Mouse (Mus musculus) hindbrain, embryonic 14.5 days (tissue): ENCODE measurements around the gene Actn1. TPM values are rescaled to one million over a fixed set of nuclear protein-coding genes. Genes with fewer than 3 reads are reported as not detected.

Experiments used
- ATAC-seq: fragments of 200-750 bp; cut with Nextera tagmentation; 2 replicates; pipeline ENCODE4 v1.8.0; 2017; ENCODE audit warnings: moderate number of reproducible peaks, mild to moderate bottlenecking, moderate TSS enrichment, moderate library complexity; ENCODE audit not compliant: low FRiP score
- DNase-seq: peaks from one replicate; pipeline ENCODE4 v3.0.0-alpha.2; 2015; ENCODE audit warnings: low spot score
- H3K27ac ChIP-seq: fragments of 300-500 bp; sonication (generic); 2 replicates; pipeline ENCODE4 v1.5.1; 2014; ENCODE audit warnings: mild to moderate bottlenecking, moderate library complexity
- H3K27me3 ChIP-seq: fragments of 300-500 bp; sonication (generic); 2 replicates; pipeline ENCODE4 v1.6.1; 2014; ENCODE audit warnings: mild to moderate bottlenecking, low read length, mixed read lengths; ENCODE audit not compliant: control insufficient read depth, insufficient read depth
- H3K36me3 ChIP-seq: fragments of 300-500 bp; sonication (generic); replicated peaks from 2 replicates; pipeline ENCODE4 v1.6.1; 2014; ENCODE audit not compliant: control insufficient read depth, insufficient read depth
- H3K4me1 ChIP-seq: fragments of 300-500 bp; sonication (generic); replicated peaks from 2 replicates; pipeline ENCODE4 v1.6.1; 2014; ENCODE audit warnings: antibody characterized with exemption, low read length, mixed read lengths; ENCODE audit not compliant: control insufficient read depth, insufficient read depth
- H3K4me2 ChIP-seq: fragments of 300-500 bp; sonication (generic); replicated peaks from 2 replicates; pipeline ENCODE4 v1.6.1; 2014; ENCODE audit warnings: mild to moderate bottlenecking, moderate library complexity
- H3K4me3 ChIP-seq: fragments of 300-500 bp; sonication (generic); replicated peaks from 2 replicates; pipeline ENCODE4 v1.5.1; 2014; ENCODE audit warnings: mild to moderate bottlenecking, low read length
- H3K9ac ChIP-seq: fragments of 300-500 bp; sonication (generic); 2 replicates; pipeline ENCODE4 v1.6.1; 2014
- H3K9me3 ChIP-seq: fragments of 300-500 bp; sonication (generic); 2 replicates; pipeline ENCODE4 v1.6.1; 2016; ENCODE audit warnings: low read length; ENCODE audit not compliant: control insufficient read depth
- WGBS: fragments of 180-500 bp; shearing (Covaris S2); extraction: QIAGEN DNeasy Blood & Tissue Kit; methylation state at CpG from one replicate; pipeline ENCODE4 v1.1.7; 2014; 5-methylcytosine and 5-hydroxymethylcytosine counted together
- polyA plus RNA-seq: library from polyadenylated mRNA; unstranded; fragments of >200 nt; fragmentation: Nextera tagmentation; extraction: Ambion mirVana; gene quantifications from 2 replicates; pipeline ENCODE4 v1.2.1, GENCODE M21; 2014

Actn1 gene
- polyA plus RNA-seq, 1 experiment from 2014 or later = 9.9 TPM

DNA sequence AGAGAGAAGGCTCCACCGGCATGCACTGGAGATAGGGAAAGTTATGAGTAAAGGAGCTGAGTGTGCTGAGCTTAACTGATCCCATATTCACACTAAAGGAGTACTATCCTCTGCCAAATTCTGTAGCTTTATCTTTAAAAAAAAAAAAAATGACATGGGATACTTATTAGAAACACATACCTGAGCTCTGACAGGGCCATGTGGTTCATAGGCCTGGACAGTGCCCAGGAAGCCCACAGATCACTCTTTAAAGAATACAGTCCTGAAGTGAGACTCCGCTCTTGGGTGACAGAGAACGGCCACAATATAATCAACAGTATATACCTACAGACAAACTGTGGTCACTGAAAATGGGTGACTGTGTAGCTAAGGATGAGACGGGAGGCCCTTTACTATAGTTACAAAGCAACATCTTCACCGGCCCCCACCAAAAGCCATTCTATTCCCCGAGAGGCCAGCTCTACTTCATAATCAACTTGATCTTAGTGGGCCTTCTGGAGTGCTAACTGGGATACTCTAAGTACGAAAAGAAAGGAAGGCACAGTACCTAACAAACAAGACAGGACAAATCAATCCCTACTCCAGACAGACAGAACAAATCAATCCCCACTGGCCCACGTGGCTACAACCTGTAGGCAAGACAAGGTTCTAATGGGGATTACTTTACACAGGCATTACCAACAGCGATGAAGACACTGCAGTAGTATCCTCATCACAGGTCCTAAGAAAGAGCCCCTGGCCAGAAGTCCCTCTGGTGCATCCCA is 27.9 kb downstream of the Actn1 start:
- H3K9ac ChIP-seq = no peak overlapping the region
- 91% methylated on average over 9 of the region's 9 CpGs for WGBS
- peaks cover 23% of the 10 kb centered on the region for H3K4me1 ChIP-seq
- 0 out of 2 replicates have a peak, but pooled peaks cover 8% of the 10 kb centered on the region for H3K9me3 ChIP-seq
- no peak for DNase-seq
- no peak overlapping the region for H3K4me2 ChIP-seq
- no peaks in the 10 kb centered on the region for H3K36me3 ChIP-seq
- no peak overlapping the region for H3K4me3 ChIP-seq
- H3K27me3 ChIP-seq = no peaks in the 10 kb centered on the region
- H3K27ac ChIP-seq = no peak overlapping the region
- ATAC-seq = no peak

DNA sequence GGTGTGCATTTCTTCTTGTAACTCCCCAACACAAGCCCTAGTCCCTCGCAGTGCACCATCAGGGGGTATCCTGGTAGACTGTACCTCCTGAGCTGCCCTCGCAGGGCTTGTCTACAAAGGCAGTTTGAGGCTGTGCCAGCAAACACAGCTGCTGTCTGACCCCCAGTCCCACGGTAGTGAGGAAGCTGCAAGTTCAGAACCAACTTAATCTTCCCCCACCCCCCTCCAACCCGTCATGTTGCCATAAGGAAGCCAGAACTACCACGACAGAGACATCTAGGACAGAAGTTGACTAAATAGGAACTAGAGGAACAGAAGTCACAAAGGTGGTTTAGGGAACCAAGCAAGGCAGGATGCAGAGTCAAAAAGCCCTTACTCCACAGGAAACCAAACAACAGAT is 28.9 kb downstream of the Actn1 start:
- H3K4me2 ChIP-seq = no peak overlapping the region
- 0 out of 2 replicates have a peak, but pooled peaks cover 8% of the 10 kb centered on the region for H3K9me3 ChIP-seq
- no peaks in the 10 kb centered on the region for H3K36me3 ChIP-seq
- H3K27ac ChIP-seq = peak overlapping the region; percentile 9; the same call in 1 of the 2 replicates
- H3K4me3 ChIP-seq = no peak overlapping the region
- no peak overlapping the region for H3K9ac ChIP-seq
- ATAC-seq (no peak), DNase-seq (no peak)
- no peaks in the 10 kb centered on the region for H3K27me3 ChIP-seq
- WGBS = 37% methylated on average over 5 of the region's 5 CpGs
- H3K4me1 ChIP-seq = peaks cover 23% of the 10 kb centered on the region

DNA sequence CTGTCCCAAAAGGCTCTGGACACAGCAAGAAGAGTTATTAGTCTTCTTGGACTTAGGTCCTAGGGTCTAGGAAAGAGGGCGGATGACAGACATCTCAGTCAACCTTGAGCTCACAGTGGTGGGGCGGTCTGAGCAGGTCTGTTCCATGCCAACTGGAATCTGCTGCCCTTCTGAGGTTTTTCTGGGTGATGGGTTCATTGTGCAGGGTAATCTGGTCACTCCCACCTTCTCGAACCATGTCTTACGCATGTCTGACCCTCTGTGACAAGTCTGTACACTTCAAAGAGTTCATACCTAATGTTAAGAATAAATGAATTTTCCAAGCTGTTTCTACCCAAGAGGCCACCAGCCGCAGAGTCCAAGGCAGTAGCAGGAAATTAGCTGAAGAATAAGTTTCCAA is 29.3 kb downstream of the Actn1 start:
- peaks cover 23% of the 10 kb centered on the region for H3K4me1 ChIP-seq

DNA sequence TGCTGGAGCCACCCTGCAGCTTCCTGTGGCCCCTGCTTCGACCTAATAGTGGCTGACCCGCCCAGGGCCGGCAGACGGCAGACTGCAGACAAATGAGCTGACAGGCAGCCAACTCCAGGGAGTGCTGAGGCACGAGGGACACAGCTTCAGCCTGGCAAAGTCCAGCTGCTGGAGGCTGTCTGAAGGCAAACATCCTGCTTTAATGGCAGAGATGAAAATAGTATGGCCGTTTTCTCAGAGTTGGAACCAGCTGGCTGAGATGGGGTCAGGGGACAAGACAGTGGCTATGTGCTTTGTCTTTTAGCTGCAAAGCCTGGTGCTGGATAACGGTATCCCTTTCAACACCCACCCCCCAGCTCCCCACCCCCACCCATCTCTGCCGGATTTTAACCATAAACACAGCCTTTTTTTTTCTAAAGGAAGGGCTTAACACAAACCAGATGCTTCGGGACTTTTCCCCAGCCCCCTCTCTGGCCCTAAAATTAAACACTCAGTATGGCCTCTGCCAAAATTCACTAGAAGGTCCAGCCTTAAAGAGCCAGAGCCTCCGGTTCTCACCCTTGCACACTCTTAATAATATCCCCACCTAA is 30.0 kb downstream of the Actn1 start:
- DNase-seq = peak; percentile 64
- peak; percentile 60; the same call in 1 of the 2 replicates for ATAC-seq
- Histone ChIP-seq H3K4me1 (peaks cover 23% of the 10 kb centered on the region), H3K27me3 (no peaks in the 10 kb centered on the region), H3K36me3 (no peaks in the 10 kb centered on the region), H3K9ac (no peak overlapping the region), H3K4me3 (no peak overlapping the region), H3K9me3 (0 out of 2 replicates have a peak, but pooled peaks cover 8% of the 10 kb centered on the region), H3K4me2 (peak overlapping the region; percentile 1; the same call in 1 of the 2 replicates), H3K27ac (peak overlapping the region; percentile 21; the same call in 1 of the 2 replicates)
- WGBS = 7% methylated on average over 10 of the region's 10 CpGs

More for the DNA sequence above, 29.3 kb downstream of the Actn1 start:
- DNase-seq (no peak), ATAC-seq (no peak)
- no peak overlapping the region for H3K4me3 ChIP-seq
- peak overlapping the region; percentile 21; the same call in 1 of the 2 replicates for H3K27ac ChIP-seq
- no peak overlapping the region for H3K9ac ChIP-seq
- peak overlapping the region; percentile 1; the same call in 1 of the 2 replicates for H3K4me2 ChIP-seq
- H3K27me3 ChIP-seq = no peaks in the 10 kb centered on the region
- no peaks in the 10 kb centered on the region for H3K36me3 ChIP-seq
- H3K9me3 ChIP-seq = 0 out of 2 replicates have a peak, but pooled peaks cover 8% of the 10 kb centered on the region
- WGBS = 64% methylated on average over 5 of the region's 5 CpGs

DNA sequence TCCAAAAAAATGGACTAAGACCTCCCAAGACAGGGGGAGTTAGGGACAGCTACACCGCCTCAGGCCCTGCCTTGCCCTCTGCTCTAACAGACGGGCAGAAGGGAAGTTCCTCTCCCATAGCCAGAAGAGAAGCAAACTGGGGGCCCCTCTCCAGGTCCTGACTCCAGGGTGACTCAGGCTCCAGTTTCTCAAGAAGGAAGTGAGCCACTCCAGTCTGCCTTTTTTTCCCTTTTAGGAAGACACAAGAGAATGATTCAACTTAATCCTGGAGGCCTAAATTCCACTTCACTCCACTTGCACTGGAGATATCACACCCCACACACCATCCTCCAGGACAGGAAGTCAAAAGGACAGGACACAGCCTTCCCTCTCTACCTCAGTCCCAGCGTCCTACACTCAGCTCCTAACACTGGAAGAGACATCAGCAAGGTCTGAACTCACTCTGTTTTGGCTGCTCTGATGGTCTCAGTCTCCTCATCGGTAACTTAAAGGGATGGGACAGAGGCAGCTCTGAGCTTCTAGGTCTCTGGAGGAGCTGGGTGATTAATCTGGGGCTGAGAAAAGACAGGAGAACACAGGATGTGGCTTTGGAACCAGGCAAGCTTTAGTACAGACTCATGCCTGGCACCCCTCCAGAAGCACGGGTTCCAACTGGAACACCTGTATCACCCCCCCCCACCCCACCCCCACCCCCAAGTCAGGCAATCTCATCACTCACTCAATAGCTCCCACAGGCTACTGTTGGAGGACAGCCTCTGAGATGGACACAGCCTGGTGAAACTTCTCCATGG is 31.0 kb downstream of the Actn1 start:
- ATAC-seq (no peak), DNase-seq (no peak)
- H3K4me3 ChIP-seq = no peak overlapping the region
- H3K36me3 ChIP-seq = no peaks in the 10 kb centered on the region
- peak overlapping the region; percentile 21; the same call in 1 of the 2 replicates for H3K27ac ChIP-seq
- H3K9me3 ChIP-seq = 0 out of 2 replicates have a peak, but pooled peaks cover 8% of the 10 kb centered on the region
- WGBS = 73% methylated on average over 5 of the region's 5 CpGs
- H3K27me3 ChIP-seq = no peaks in the 10 kb centered on the region
- H3K4me1 ChIP-seq = peaks cover 23% of the 10 kb centered on the region
- H3K4me2 ChIP-seq = no peak overlapping the region
- H3K9ac ChIP-seq = no peak overlapping the region

DNA sequence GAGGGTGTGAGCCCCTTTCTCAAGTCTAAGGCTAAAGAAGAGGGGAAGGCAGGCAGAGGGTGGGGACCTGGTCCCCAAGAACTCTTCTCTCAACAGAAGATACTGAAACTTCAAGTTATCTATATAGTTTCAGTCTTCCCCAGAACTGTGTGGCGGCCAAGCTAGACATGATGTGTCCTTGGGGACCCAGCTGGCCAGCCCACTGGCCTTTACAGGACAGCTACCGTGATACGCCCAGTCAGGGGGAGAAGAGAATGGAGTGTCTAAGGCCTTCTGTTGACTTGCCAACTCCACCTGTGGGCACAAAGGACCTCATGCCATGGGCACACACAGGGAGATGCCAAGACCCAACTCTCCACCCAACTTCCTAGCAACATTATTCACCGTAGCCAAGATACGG is 31.8 kb downstream of the Actn1 start:
- no peak overlapping the region for H3K9ac ChIP-seq
- H3K4me2 ChIP-seq = no peak overlapping the region
- DNase-seq (no peak), ATAC-seq (no peak)
- peaks cover 23% of the 10 kb centered on the region for H3K4me1 ChIP-seq
- no peaks in the 10 kb centered on the region for H3K27me3 ChIP-seq
- no peaks in the 10 kb centered on the region for H3K36me3 ChIP-seq
- no peak overlapping the region for H3K4me3 ChIP-seq
- no peaks in the 10 kb centered on the region for H3K9me3 ChIP-seq
- WGBS = 70% methylated on average over 5 of the region's 5 CpGs
- no peak overlapping the region for H3K27ac ChIP-seq

DNA sequence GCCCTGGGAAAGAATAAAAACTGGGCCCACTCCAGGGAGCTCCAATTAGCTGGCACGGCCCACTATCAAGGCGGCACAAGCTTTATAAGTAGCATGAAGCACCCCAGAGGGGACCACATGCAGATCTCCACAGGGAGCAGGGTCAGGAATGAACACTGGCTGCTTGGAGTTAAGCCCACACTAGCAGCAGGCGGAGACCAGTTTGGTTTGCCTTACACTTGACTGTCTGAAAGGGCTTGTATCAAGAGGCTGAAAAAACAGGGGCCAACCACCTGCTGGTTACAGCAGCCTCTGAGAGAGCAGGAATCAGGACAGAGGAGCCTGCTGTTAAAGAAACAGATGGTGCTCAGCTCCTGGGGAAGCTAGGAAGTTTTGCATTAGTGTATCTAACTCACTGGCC is 32.3 kb downstream of the Actn1 start:
- 0 out of 2 replicates have a peak, but pooled peaks have one; percentile 18 for ATAC-seq
- Histone ChIP-seq H3K9ac (no peak overlapping the region), H3K27ac (no peak overlapping the region), H3K4me2 (no peak overlapping the region), H3K9me3 (no peaks in the 10 kb centered on the region), H3K27me3 (no peaks in the 10 kb centered on the region), H3K4me3 (no peak overlapping the region), H3K4me1 (peaks cover 23% of the 10 kb centered on the region), H3K36me3 (no peaks in the 10 kb centered on the region)
- WGBS = 15% methylated on average over 3 of the region's 3 CpGs
- peak; percentile 36 for DNase-seq

DNA sequence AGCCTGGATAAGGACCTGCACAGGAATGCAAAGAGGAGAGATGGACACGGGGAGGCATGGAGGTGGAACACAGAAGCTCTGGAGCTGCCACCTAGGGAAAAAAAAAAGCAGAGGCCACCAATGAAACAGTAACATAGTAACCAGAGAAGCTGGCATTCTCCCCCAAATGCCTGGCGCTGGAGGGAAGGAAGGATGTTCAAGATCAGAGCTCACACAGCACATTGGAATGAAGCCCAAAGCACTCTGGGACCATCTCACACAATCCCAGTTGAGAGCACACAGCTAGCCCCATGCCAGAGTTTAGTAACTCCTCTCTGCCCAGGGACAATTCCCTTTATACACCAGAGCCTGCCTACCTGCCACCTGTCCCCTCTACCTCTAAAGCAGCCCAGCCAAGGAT is 34.1 kb downstream of the Actn1 start:
- 81% methylated on average over 2 of the region's 2 CpGs for WGBS
- H3K36me3 ChIP-seq = no peaks in the 10 kb centered on the region
- ATAC-seq (no peak), DNase-seq (no peak)
- H3K4me3 ChIP-seq = no peak overlapping the region
- no peaks in the 10 kb centered on the region for H3K9me3 ChIP-seq
- no peak overlapping the region for H3K4me2 ChIP-seq
- no peaks in the 10 kb centered on the region for H3K27me3 ChIP-seq
- H3K27ac ChIP-seq = no peak overlapping the region
- H3K9ac ChIP-seq = no peak overlapping the region
- H3K4me1 ChIP-seq = peaks cover 15% of the 10 kb centered on the region

DNA sequence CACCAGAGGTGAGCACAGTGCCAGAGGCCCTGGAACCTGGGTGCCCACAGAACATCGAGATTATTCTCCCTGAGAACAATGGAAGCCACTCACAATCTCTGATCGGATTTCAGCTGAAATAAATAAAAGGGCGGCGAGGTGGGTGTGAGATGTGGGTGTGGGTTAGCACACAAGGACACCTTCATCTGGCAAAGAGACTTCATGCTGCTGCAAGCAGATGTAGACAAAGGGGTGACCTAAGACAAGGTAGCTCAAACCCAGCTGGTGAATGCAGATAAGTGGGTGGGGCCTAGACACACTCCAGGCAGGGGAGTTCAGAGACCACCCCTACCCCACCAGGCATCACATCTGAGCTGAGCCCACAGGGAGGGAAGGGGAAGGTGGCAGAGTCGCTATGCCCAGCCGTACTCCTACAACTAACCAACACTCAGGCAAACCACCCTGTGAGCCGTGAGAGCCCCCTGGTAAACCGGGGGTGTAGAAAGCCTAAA is 35.9 kb downstream of the Actn1 start:
- ATAC-seq (no peak), DNase-seq (no peak)
- 61% methylated on average over 8 of the region's 8 CpGs for whole genome bisulfite sequencing
- Histone ChIP-seq H3K27me3 (no peaks in the 10 kb centered on the region), H3K4me1 (no peaks in the 10 kb centered on the region; the same call in 1 of the 2 replicates), H3K27ac (no peak overlapping the region), H3K4me2 (no peak overlapping the region), H3K4me3 (no peak overlapping the region), H3K9ac (no peak overlapping the region), H3K9me3 (no peaks in the 10 kb centered on the region), H3K36me3 (no peaks in the 10 kb centered on the region)
